Mouse (Mus musculus) mouse embryonic stem cell (cell line): ENCODE results near the gene Emc7.

Experiments
- in situ Hi-C, 2 experiments: fragments of 300-500 bp; cut with MboI; formaldehyde crosslinking; loops; 1 replicate in 1 of 2; 3 replicates in 1 of 2; pipeline ENCODE4 v1.14.3; 2019 to 2020; ENCODE audit warnings: low sequenced_read_pairs in 2 of 2, low pct_unique_long_range_greater_than_20kb in 1 of 2, mixed read lengths in 1 of 2; ENCODE audit not compliant: unreplicated experiment in 1 of 2

The Emc7 gene

GRCm38 (mm10) chr2:112503978-112504377 is 49.2 kb downstream of the Emc7 start:
- in situ Hi-C loops: loop anchor here in 1 of 2 experiments (25.0 kb wide), 1 partner anchor 258 kb away; no protein-coding TSS in a partner anchor

GRCm38 (mm10) chr2:112506841-112507435 is 52.1 kb downstream of the Emc7 start:
- in situ Hi-C loops: loop anchor here in 1 of 2 experiments (25.0 kb wide), 1 partner anchor 255 kb away; no protein-coding TSS in a partner anchor

- in situ Hi-C loops: loop anchor here in 1 of 2 experiments (25.0 kb wide), 1 partner anchor 255 kb away; no protein-coding TSS in a partner anchor
Observed at GRCm38 (mm10) chr2:112507444-112507843, 52.6 kb downstream of the Emc7 start.

- in situ Hi-C loops: loop anchor here (10.0 to 25.0 kb wide), 2 partner anchors 245 to 252 kb away; no protein-coding TSS in a partner anchor
Observed at GRCm38 (mm10) chr2:112510140-112510539, 55.3 kb downstream of the Emc7 start.

GRCm38 (mm10) chr2:112513036-112513435 is 58.2 kb downstream of the Emc7 start:
- in situ Hi-C loops: loop anchor here (10.0 to 25.0 kb wide), 2 partner anchors 242 to 249 kb away; no protein-coding TSS in a partner anchor

- in situ Hi-C loops: loop anchor here (10.0 to 25.0 kb wide), 2 partner anchors 238 to 246 kb away; no protein-coding TSS in a partner anchor
Observed at GRCm38 (mm10) chr2:112516728-112517127, 61.9 kb downstream of the Emc7 start.

- in situ Hi-C loops: loop anchor here (10.0 to 25.0 kb wide), 2 partner anchors 238 to 245 kb away; no protein-coding TSS in a partner anchor
Observed at GRCm38 (mm10) chr2:112517218-112517617, 62.4 kb downstream of the Emc7 start.

GRCm38 (mm10) chr2:112518541-112518940 is 63.7 kb downstream of the Emc7 start:
- in situ Hi-C loops: loop anchor here (10.0 to 25.0 kb wide), 2 partner anchors 236 to 244 kb away; no protein-coding TSS in a partner anchor

GRCm38 (mm10) chr2:112520526-112521482 is 66.0 kb downstream of the Emc7 start:
- in situ Hi-C loops: loop anchor here in 1 of 2 experiments (25.0 kb wide), 1 partner anchor 241 kb away; no protein-coding TSS in a partner anchor
